Mouse (Mus musculus) activated CD4-positive, CD25-positive, alpha-beta regulatory T cell, adult 4 months (primary cell): Measurements from ENCODE around the gene Rnf185. TPM values are rescaled to one million over a fixed set of nuclear protein-coding genes. Genes with fewer than 3 reads are reported as not detected.
A peak's percentile ranks its signal among the peaks of the same experiment; 100 is the strongest.

Experiments used
- ATAC-seq: one replicate; pipeline ENCODE4 v1.8.0; 2017
- polyA plus RNA-seq, 2 experiments: library from polyadenylated mRNA; unstranded; fragments of 100-300 nt; shearing (Covaris generic); gene quantifications; one replicate each; pipeline ENCODE4 v1.2.1; 2017

Rnf185 gene
- polyA plus RNA-seq, 2 experiments from 2014 or later = 17.6 to 18.9 TPM

- ATAC-seq = no peak
Measured at GRCm38 (mm10) chr11:3443091-3443490, 9.1 kb downstream of the Rnf185 start.

GRCm38 (mm10) chr11:3442677-3443076 lies 9.5 kb downstream of the Rnf185 start:
- no peak for ATAC-seq

- ATAC-seq = no peak
Measured at GRCm38 (mm10) chr11:3441696-3442443, 10.3 kb downstream of the Rnf185 start.

GRCm38 (mm10) chr11:3437621-3438020 lies 14.5 kb downstream of the Rnf185 start:
- no peak for ATAC-seq

- no peak for ATAC-seq
Measured at GRCm38 (mm10) chr11:3433809-3434208, 18.4 kb downstream of the Rnf185 start.

- no peak for ATAC-seq
Measured at GRCm38 (mm10) chr11:3431976-3432603, 20.1 kb downstream of the Rnf185 start.

- ATAC-seq = no peak
Measured at GRCm38 (mm10) chr11:3431515-3431914, 20.6 kb downstream of the Rnf185 start.

- no peak for ATAC-seq
Measured at GRCm38 (mm10) chr11:3428632-3429031, 23.5 kb downstream of the Rnf185 start.

- no peak for ATAC-seq
Measured at GRCm38 (mm10) chr11:3427697-3428230, 24.4 kb downstream of the Rnf185 start.

GRCm38 (mm10) chr11:3422242-3422641 lies 29.9 kb downstream of the Rnf185 start:
- no peak for ATAC-seq

GRCm38 (mm10) chr11:3418741-3419140 lies 33.4 kb downstream of the Rnf185 start:
- no peak for ATAC-seq

GRCm38 (mm10) chr11:3417795-3418194 lies 34.4 kb downstream of the Rnf185 start:
- no peak for ATAC-seq

- ATAC-seq = no peak
Measured at GRCm38 (mm10) chr11:3416399-3416798, 35.8 kb downstream of the Rnf185 start.

GRCm38 (mm10) chr11:3412111-3412510 lies 40.1 kb downstream of the Rnf185 start:
- ATAC-seq = no peak

GRCm38 (mm10) chr11:3408997-3409732 lies 43.0 kb downstream of the Rnf185 start, which contains the start of gene Limk2:
Gene Limk2 (minus strand): TSS chr11:3409189.
- peak; percentile 90 for ATAC-seq

- no peak for ATAC-seq
Measured at GRCm38 (mm10) chr11:3408131-3408996, 43.8 kb downstream of the Rnf185 start.

- no peak for ATAC-seq
Measured at GRCm38 (mm10) chr11:3404287-3405047, 47.7 kb downstream of the Rnf185 start.

- ATAC-seq = no peak
Measured at GRCm38 (mm10) chr11:3403024-3403423, 49.1 kb downstream of the Rnf185 start.

GRCm38 (mm10) chr11:3398318-3398717 lies 53.8 kb downstream of the Rnf185 start:
- ATAC-seq = no peak

GRCm38 (mm10) chr11:3396562-3396961 lies 55.6 kb downstream of the Rnf185 start:
- no peak for ATAC-seq

- ATAC-seq = no peak
Measured at GRCm38 (mm10) chr11:3396091-3396490, 56.1 kb downstream of the Rnf185 start.
